Mouse (Mus musculus) thymus, adult 2 months (tissue): ENCODE measurements at regions not wholly inside any gene's neighbourhood (a gene's known extent, or its start where the extent isn't known, plus 50 kb on each side); places are given as distances from the start of the nearest gene placed in this dataset.

ENCODE experiments used
- DNase-seq: peaks from one replicate; pipeline ENCODE4 v3.0.0; 2021
- H3K27ac ChIP-seq: fragments of 200-500 bp; 2 replicates; pipeline ENCODE4 v1.5.1; 2012; ENCODE audit warnings: low read length, control low read depth; ENCODE audit not compliant: control insufficient read depth, insufficient read depth
- H3K27me3 ChIP-seq: fragments of 200-500 bp; 2 replicates; pipeline ENCODE4 v1.6.1; 2012; ENCODE audit warnings: mild to moderate bottlenecking, low read length, moderate library complexity, mixed read lengths; ENCODE audit not compliant: control insufficient read depth, insufficient read depth
- H3K36me3 ChIP-seq: fragments of 200-500 bp; 2 replicates; pipeline ENCODE4 v1.6.1; 2012; ENCODE audit warnings: mild to moderate bottlenecking, low read length, moderate library complexity; ENCODE audit not compliant: control insufficient read depth, insufficient read depth
- H3K4me1 ChIP-seq: fragments of 200-500 bp; replicated peaks from 2 replicates; pipeline ENCODE4 v1.6.1; 2012; ENCODE audit warnings: low read length; ENCODE audit not compliant: control insufficient read depth, insufficient read depth
- H3K4me3 ChIP-seq: fragments of 200-500 bp; 2 replicates; pipeline ENCODE4 v1.5.1; 2012; ENCODE audit warnings: mild to moderate bottlenecking, low read length, control low read depth, moderate library complexity; ENCODE audit not compliant: control insufficient read depth, insufficient read depth
- CTCF ChIP-seq: fragments of 200-500 bp; IDR thresholded peaks from 2 replicates; pipeline ENCODE4 v1.5.1; 2012; ENCODE audit warnings: mild to moderate bottlenecking, control low read depth, low read length, moderate library complexity, borderline replicate concordance; ENCODE audit not compliant: control insufficient read depth, poor library complexity, insufficient read depth; ENCODE audit errors: extremely low read depth
- POLR2A ChIP-seq: fragments of 200-500 bp; IDR thresholded peaks from 2 replicates; pipeline ENCODE4 v1.6.1; 2012; ENCODE audit warnings: mild to moderate bottlenecking, low read length, control low read depth, moderate library complexity; ENCODE audit not compliant: control insufficient read depth, poor library complexity, insufficient read depth; ENCODE audit errors: extremely low read depth
- WGBS: fragments of 180-500 bp; shearing (Covaris S2); methylation state at CpG from one replicate; pipeline ENCODE4 v1.1.7; 2018; 5-methylcytosine and 5-hydroxymethylcytosine counted together

DNA sequence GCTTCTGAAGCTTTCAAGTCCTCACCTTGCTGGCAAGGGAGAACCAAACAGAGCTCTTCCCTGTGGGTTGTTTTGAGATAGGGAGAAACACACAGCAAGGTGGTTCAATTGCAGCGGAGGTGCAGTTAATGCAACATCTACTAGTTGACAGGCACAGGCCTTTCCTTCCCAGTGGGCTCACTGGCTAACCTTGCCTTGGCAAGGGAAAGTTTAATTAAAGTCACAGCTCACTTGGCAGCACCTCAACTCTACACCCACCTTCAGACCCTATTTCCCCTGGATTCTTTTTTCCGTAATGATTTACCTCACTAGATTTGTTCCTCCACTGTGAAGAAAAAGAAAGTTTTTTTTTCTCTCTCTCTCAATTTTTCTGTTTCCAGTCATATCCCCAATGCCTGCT, 314.5 kb downstream of the Tlr4 start:
- Histone ChIP-seq H3K4me3 (no peak overlapping the region), H3K4me1 (no peaks in the 10 kb centered on the region), H3K27ac (no peak overlapping the region), H3K27me3 (no peaks in the 10 kb centered on the region), H3K36me3 (no peaks in the 10 kb centered on the region)
- no peak for DNase-seq
- no peak for TF ChIP-seq CTCF
- no peak for TF ChIP-seq POLR2A
- WGBS, result 97% methylated on average over 2 of the region's 2 CpGs

DNA sequence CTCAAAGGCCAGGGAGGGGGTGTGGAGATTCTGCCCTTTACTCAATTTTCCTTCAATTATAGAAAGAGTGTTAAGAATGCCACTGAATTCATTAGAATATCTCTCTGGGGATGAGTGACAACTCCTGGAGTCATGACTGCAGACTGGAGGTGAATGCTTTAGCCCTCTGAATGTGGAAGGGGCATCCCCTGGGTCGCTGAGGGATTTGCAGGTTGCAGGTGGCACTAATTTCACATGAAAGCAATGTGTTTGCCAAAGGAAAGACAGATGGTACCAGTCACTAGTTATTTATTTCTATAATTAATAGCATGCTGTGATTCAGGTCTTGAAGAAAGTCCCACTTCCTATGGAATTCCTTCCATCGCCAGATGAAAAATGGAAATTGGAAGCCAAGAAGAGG, 321.1 kb downstream of the Tlr4 start:
- no peaks in the 10 kb centered on the region for H3K36me3 ChIP-seq
- DNase-seq, result no peak
- no peaks in the 10 kb centered on the region for H3K4me1 ChIP-seq
- 79% methylated on average over 2 of the region's 2 CpGs for WGBS
- no peak for TF ChIP-seq CTCF
- H3K27me3 ChIP-seq, result no peaks in the 10 kb centered on the region
- H3K4me3 ChIP-seq, result no peak overlapping the region
- H3K27ac ChIP-seq, result no peak overlapping the region

DNA sequence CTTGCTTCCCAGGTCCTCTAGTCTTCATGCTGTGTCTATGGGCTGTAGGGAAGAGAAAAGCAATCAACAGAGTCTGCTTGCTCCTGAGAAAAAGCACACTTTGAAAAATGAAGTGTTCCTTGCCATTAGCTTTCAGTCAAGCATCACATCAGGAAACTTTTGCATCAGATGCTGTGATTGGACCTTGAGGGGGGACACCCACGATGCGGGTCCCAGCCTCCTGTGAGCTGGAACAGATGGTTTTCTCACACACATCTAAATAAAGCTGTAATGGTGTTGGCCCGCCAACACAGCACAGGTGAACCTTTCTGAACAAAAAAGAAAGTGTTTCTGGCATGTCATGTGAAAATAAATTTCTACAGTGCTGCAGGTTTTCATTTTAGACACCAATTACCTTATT, 335.3 kb downstream of the Tlr4 start:
- no peak for TF ChIP-seq POLR2A
- no peak for TF ChIP-seq CTCF
- no peak for DNase-seq
- WGBS, result 83% methylated on average over 3 of the region's 3 CpGs
- Histone ChIP-seq H3K4me3 (no peak overlapping the region), H3K4me1 (no peaks in the 10 kb centered on the region), H3K27me3 (no peaks in the 10 kb centered on the region), H3K27ac (no peak overlapping the region), H3K36me3 (no peaks in the 10 kb centered on the region)

DNA sequence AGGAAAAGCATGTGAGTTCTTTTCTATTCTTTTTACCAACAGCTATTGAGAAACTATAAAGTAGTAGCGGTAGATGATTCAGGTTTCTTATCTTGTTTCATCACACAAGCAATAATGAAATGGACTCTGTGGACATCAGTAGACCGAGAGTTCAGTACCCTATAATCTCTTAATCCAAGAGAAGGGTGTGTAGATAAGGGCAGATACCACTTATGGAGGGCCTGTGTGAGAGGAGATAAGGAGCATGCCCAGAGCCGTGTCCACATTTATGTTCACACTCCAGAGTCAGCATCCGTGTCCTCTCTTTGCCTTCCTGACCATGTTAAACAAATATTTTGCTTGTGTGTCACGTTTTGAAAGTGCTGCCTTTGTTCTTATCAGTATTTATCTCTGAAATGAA, 340.3 kb downstream of the Tlr4 start:
- Histone ChIP-seq H3K4me1 (no peaks in the 10 kb centered on the region), H3K27ac (no peak overlapping the region), H3K4me3 (no peak overlapping the region), H3K27me3 (no peaks in the 10 kb centered on the region), H3K36me3 (no peaks in the 10 kb centered on the region)
- WGBS, result 78% methylated on average over 5 of the region's 5 CpGs
- TF ChIP-seq POLR2A (no peak), CTCF (no peak)
- no peak for DNase-seq

DNA sequence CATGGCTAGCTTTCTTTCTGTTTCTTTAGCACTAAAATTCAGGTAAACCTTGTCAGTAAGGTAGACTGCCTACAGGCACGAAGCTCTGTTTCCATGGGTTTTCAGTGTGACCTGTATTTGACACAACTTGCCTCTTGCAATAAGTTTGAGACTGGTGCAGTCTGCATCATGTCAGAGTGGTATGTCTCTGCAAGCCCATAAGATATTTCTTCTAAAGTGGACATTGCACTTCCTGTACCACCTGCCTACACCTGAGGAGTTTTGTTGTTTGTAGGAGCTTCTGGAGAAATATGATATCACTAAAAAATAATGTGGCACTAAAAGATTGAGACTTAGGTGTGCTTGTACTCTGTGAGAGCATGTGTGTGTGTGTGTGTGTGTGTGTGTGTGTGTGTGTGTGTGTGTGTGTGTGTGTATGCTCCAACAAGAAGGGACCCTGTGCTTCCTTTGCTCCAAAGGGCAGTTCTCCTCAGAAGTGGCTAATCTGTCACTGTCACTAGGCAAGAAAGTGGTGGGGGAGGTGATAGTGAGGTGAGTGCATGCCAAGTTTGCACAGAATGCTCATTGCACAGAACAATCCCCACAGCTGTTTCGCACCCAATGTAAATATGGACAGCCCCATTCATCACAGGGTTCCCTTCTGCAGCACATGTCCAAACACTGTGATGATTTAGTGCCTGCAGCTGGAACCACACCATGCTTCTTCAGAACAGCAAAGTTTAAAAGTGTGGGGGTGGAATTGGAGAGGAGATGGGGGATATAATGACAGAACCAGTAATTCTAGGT, 360.5 kb downstream of the Tlr4 start:
- TF ChIP-seq CTCF (no peak), POLR2A (no peak)
- Histone ChIP-seq H3K36me3 (no peaks in the 10 kb centered on the region), H3K4me3 (no peak overlapping the region), H3K4me1 (no peaks in the 10 kb centered on the region), H3K27ac (no peak overlapping the region), H3K27me3 (no peaks in the 10 kb centered on the region)
- DNase-seq, result no peak
- WGBS, result 66% methylated on average over 2 of the region's 2 CpGs

DNA sequence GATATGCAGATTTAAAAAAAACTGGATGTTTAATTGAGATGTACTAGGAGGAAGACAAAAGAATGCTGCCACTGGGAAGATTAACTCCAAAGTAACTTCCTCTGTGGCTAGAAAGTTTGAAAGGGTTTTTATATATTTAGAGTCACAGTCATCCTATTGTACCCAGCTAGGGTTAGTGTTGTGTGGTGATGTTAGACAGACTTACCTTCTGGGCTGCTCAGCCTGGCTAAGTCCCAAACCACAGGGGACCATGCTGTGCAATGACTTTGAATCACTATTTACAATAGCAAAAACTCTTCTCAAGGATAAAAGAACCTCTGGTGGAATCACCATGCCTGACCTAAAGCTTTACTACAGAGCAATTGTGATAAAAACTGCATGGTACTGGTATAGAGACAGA, 363.2 kb downstream of the Tlr4 start:
- H3K4me3 ChIP-seq, result no peak overlapping the region
- H3K27ac ChIP-seq, result no peak overlapping the region
- H3K4me1 ChIP-seq, result no peaks in the 10 kb centered on the region
- TF ChIP-seq POLR2A (no peak), CTCF (no peak)
- DNase-seq, result no peak
- H3K36me3 ChIP-seq, result no peaks in the 10 kb centered on the region
- no peaks in the 10 kb centered on the region for H3K27me3 ChIP-seq

DNA sequence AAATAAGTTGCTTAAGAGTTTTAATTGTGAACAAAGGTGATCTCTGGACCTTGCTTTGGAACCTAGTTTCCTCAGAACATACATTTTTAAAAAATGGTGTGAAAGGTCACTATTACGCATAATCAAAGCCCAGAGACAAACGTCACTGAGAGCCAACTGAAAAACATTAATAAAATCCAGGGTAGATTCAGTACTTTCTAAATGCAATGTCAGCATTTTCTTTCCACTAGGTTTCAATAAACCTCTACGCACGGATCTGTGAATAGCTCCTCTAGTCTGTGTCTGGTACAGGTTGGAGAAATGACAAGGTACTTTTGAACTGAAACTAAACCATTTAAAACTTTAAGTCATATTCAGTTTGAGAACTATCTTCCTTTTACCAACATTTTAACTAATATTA, 367.0 kb downstream of the Tlr4 start:
- Histone ChIP-seq H3K4me3 (no peak overlapping the region), H3K36me3 (no peaks in the 10 kb centered on the region), H3K4me1 (no peaks in the 10 kb centered on the region), H3K27ac (no peak overlapping the region), H3K27me3 (no peaks in the 10 kb centered on the region)
- no peak for DNase-seq
- WGBS, result 93% methylated on average over 4 of the region's 4 CpGs
- no peak for TF ChIP-seq CTCF
- no peak for TF ChIP-seq POLR2A
